ENCODE assay signal across 12 mouse cellular contexts in genomic region chr6:53575191-53575590, GRCm38 (mm10).
DNase-seq lines count a peak whose midpoint lies in the region; ATAC-seq and TF ChIP-seq lines count a peak whose summit lies in the region.
"Had no signal": no experiment of that assay in that cellular context is flagged by ENCODE, and none has a peak within 500 bp of the region (broad histone marks: within the 10 kb centered on the region; RNA-seq: fewer than 3 reads in every experiment).

No protein-coding gene starts in this region.

- H3K4me2 ChIP-seq in heart, postnatal 0 days (ENCODE audit: low read depth, low read length): peak overlapping the region; percentile 65
- no peak overlapping the region for H3K4me2 ChIP-seq in CH12.LX (ENCODE audit: insufficient read depth, low read depth, poor library complexity, severe bottlenecking)
- H3K4me2 ChIP-seq in embryonic facial prominence, embryonic 12.5 days (replicated peaks): peak overlapping the region; percentile 53
- H3K4me2 ChIP-seq in limb, embryonic 13.5 days (replicated peaks): peak overlapping the region; percentile 69

- H3K27me3 ChIP-seq in heart, postnatal 0 days (ENCODE audit: control insufficient read depth, insufficient read depth, low read length): no peaks in the 10 kb centered on the region
- no peaks in the 10 kb centered on the region for H3K27me3 ChIP-seq in CH12.LX (replicated peaks)
- H3K27me3 ChIP-seq in embryonic facial prominence, embryonic 12.5 days: no peaks in the 10 kb centered on the region
- H3K27me3 ChIP-seq in limb, embryonic 13.5 days: no peaks in the 10 kb centered on the region

- no peak for TF ChIP-seq CTCF in heart, postnatal 0 days (IDR thresholded peaks at IDR 0.05; ENCODE audit: low read depth)
- TF ChIP-seq CTCF in CH12.LX (conservative IDR thresholded peaks at IDR 0.05 in 1 of 2, IDR thresholded peaks at IDR 0.05 in 1 of 2; ENCODE audit: low read depth in 2 of 2, low read length in 2 of 2): no peak

- no peak for TF ChIP-seq RAD21 in CH12.LX (IDR thresholded peaks at IDR 0.05; ENCODE audit: low read depth, low read length)

- ATAC-seq in heart, postnatal 0 days (ENCODE audit: insufficient read depth, low read depth): no peak
- ATAC-seq in embryonic facial prominence, embryonic 12.5 days (ENCODE audit: insufficient number of reproducible peaks, insufficient read depth, low FRiP score, low TSS enrichment): no peak
- ATAC-seq in limb, embryonic 13.5 days (ENCODE audit: low FRiP score, low read depth): no peak

- H3K27ac ChIP-seq in heart, postnatal 0 days (ENCODE audit: low read depth): no peak overlapping the region
- no peak overlapping the region for H3K27ac ChIP-seq in CH12.LX (ENCODE audit: insufficient read depth, low read depth)
- 0 out of 2 replicates have a peak overlapping the region, but pooled peaks have one; percentile 42 for H3K27ac ChIP-seq in embryonic facial prominence, embryonic 12.5 days
- peak overlapping the region; percentile 96; the same call in 1 of the 2 replicates for H3K27ac ChIP-seq in limb, embryonic 13.5 days

- DNase-seq in heart, postnatal 0 days (ENCODE audit: low spot score): no peak
- no peak for DNase-seq in heart, postnatal 14 days
- DNase-seq in CH12.LX (ENCODE audit: extremely low read depth): no peak
- no peak for DNase-seq in left cerebral cortex, postnatal 25 days (ENCODE audit: low spot score in 2 of 2)
- DNase-seq in c-Kit-positive CD71-positive TER-119-positive erythroid progenitor cells, embryonic 14.5 days (ENCODE audit: low spot score): no peak
- DNase-seq in testis, postnatal 14 days (ENCODE audit: low spot score): no peak
- DNase-seq: cerebellum, postnatal 25 days; left cerebral cortex, postnatal 4 days; lung, postnatal 36 days; thymus, adult 2 months had no signal

- peak overlapping the region; percentile 65 for H3K4me3 ChIP-seq in heart, postnatal 0 days (ENCODE audit: low read depth, low read length)
- peak overlapping the region in 2 of 3 experiments; percentile 35 to 55 for H3K4me3 ChIP-seq in CH12.LX (replicated peaks in 1 of 3; ENCODE audit: low read depth in 2 of 3, low read length in 2 of 3, poor library complexity in 1 of 3)
- no peak overlapping the region for H3K4me3 ChIP-seq in embryonic facial prominence, embryonic 12.5 days
- H3K4me3 ChIP-seq in limb, embryonic 13.5 days: peak overlapping the region; percentile 49

- H3K9ac ChIP-seq in heart, postnatal 0 days (replicated peaks; ENCODE audit: low read depth, low read length): no peak overlapping the region
- no peak overlapping the region for H3K9ac ChIP-seq in CH12.LX (ENCODE audit: insufficient read depth, low read depth)
- H3K9ac ChIP-seq in embryonic facial prominence, embryonic 12.5 days: no peak overlapping the region
- peak overlapping the region; percentile 66 for H3K9ac ChIP-seq in limb, embryonic 13.5 days

- TF ChIP-seq POLR2A in CH12.LX (IDR thresholded peaks at IDR 0.05; ENCODE audit: low read depth, low read length): no peak

- WGBS in heart, postnatal 0 days: 58% methylated on average over 4 of the region's 4 CpGs
- WGBS in embryonic facial prominence, embryonic 12.5 days: 75% methylated on average over 4 of the region's 4 CpGs
- 74% methylated on average over 4 of the region's 4 CpGs for WGBS in limb, embryonic 13.5 days

- H3K36me3 ChIP-seq in heart, postnatal 0 days (replicated peaks; ENCODE audit: control insufficient read depth, insufficient read depth, low read length): no peaks in the 10 kb centered on the region
- no peaks in the 10 kb centered on the region for H3K36me3 ChIP-seq in CH12.LX (replicated peaks in 1 of 2; ENCODE audit: control insufficient read depth in 1 of 2, insufficient read depth in 1 of 2, low read length in 1 of 2)
- H3K36me3 ChIP-seq in embryonic facial prominence, embryonic 12.5 days: no peaks in the 10 kb centered on the region
- H3K36me3 ChIP-seq in limb, embryonic 13.5 days: no peaks in the 10 kb centered on the region

- dilution Hi-C loops in CH12.LX (cut with MboI; ENCODE audit: extremely low pct_ligation_motif_present, extremely low pct_unique_long_range_greater_than_20kb, low sequenced_read_pairs): no loop called here

- in situ Hi-C loops in CH12.LX (cut with MboI; ENCODE audit: low pct_ligation_motif_present, low pct_unique_long_range_greater_than_20kb, low sequenced_read_pairs): no loop called here

- no peaks in the 10 kb centered on the region for H3K9me3 ChIP-seq in heart, postnatal 0 days (replicated peaks; ENCODE audit: control insufficient read depth, low read length)
- no peaks in the 10 kb centered on the region for H3K9me3 ChIP-seq in CH12.LX (replicated peaks; ENCODE audit: low read length)
- H3K9me3 ChIP-seq in embryonic facial prominence, embryonic 12.5 days: no peaks in the 10 kb centered on the region
- H3K9me3 ChIP-seq in limb, embryonic 13.5 days: no peaks in the 10 kb centered on the region

- TF ChIP-seq EP300 in heart, postnatal 0 days (IDR thresholded peaks at IDR 0.05; ENCODE audit: low read depth): no peak
- no peak for TF ChIP-seq EP300 in CH12.LX (IDR thresholded peaks at IDR 0.05; ENCODE audit: low read length)

- H3K4me1 ChIP-seq in heart, postnatal 0 days (ENCODE audit: control insufficient read depth, insufficient read depth): peaks cover 19% of the 10 kb centered on the region
- peaks cover 10 to 26% of the 10 kb centered on the region in 2 experiments; a peak in 3 of 4 replicates for H3K4me1 ChIP-seq in CH12.LX (ENCODE audit: control insufficient read depth in 1 of 2, insufficient read depth in 2 of 2)
- peaks cover 40% of the 10 kb centered on the region for H3K4me1 ChIP-seq in embryonic facial prominence, embryonic 12.5 days
- H3K4me1 ChIP-seq in limb, embryonic 13.5 days: peaks cover 76% of the 10 kb centered on the region

- H3K79me2 ChIP-seq in CH12.LX (replicated peaks; ENCODE audit: control insufficient read depth, extremely low read depth, insufficient read depth, poor library complexity, severe bottlenecking): 0 out of 2 replicates have a peak, but pooled peaks cover 3% of the 10 kb centered on the region

- intact Hi-C loops in heart, postnatal 14 days (cut with DNase I): no loop called here
- intact Hi-C loops in left cerebral cortex, postnatal 25 days (cut with DNase I): no loop called here

TF ChIP-seq in CH12.LX, 34 proteins besides CTCF, POLR2A, EP300 and RAD21:
- TF ChIP-seq ZMIZ1 (IDR thresholded peaks at IDR 0.05; ENCODE audit: low read depth, low read length): no peak
- no peak for TF ChIP-seq ZNF384 (IDR thresholded peaks at IDR 0.05; ENCODE audit: low read depth, low read length)
- no peak for TF ChIP-seq E2F4 (IDR thresholded peaks at IDR 0.05; ENCODE audit: insufficient replicate concordance, low read depth, low read length)
- TF ChIP-seq SMC3 (IDR thresholded peaks at IDR 0.05; ENCODE audit: low read depth, low read length): no peak
- no peak for TF ChIP-seq TBP (conservative IDR thresholded peaks at IDR 0.05; ENCODE audit: low read depth, low read length)
- TF ChIP-seq BHLHE40 (IDR thresholded peaks at IDR 0.05; ENCODE audit: low read depth, low read length): no peak
- no peak for TF ChIP-seq KAT2A (IDR thresholded peaks at IDR 0.05; ENCODE audit: insufficient replicate concordance, low read length)
- no peak for TF ChIP-seq ELF1 (IDR thresholded peaks at IDR 0.05; ENCODE audit: low read depth, low read length)
- no peak for TF ChIP-seq GABPA (IDR thresholded peaks at IDR 0.05; ENCODE audit: insufficient replicate concordance, low read depth, low read length)
- no peak for TF ChIP-seq JUND (conservative IDR thresholded peaks at IDR 0.05; ENCODE audit: low read depth, low read length)
- no peak for TF ChIP-seq CHD1 (IDR thresholded peaks at IDR 0.05; ENCODE audit: low read depth, low read length)
- TF ChIP-seq ZKSCAN1 (IDR thresholded peaks at IDR 0.05; ENCODE audit: borderline replicate concordance, low read depth, low read length): no peak

Comparison
In these comparisons a context has a peak if more than half of its experiments do, and no peak if none do; other contexts are left out.
1. H3K27ac ChIP-seq: peak in embryonic facial prominence, embryonic 12.5 days (single experiment) and limb, embryonic 13.5 days (single experiment); none in heart, postnatal 0 days (single experiment) and CH12.LX (single experiment).